Mouse (Mus musculus) stomach, embryonic 16.5 days (tissue): Measurements from ENCODE around the gene Olfr1024. TPM values are rescaled to one million over a fixed set of nuclear protein-coding genes. Genes with fewer than 3 reads are reported as not detected.

Experiments
- ATAC-seq: fragments of 200-750 bp; cut with Nextera tagmentation; 2 replicates; pipeline ENCODE4 v1.8.0; 2017; ENCODE audit warnings: moderate number of reproducible peaks, moderate TSS enrichment; ENCODE audit not compliant: insufficient read depth, low FRiP score
- H3K27ac ChIP-seq: fragments of 300-500 bp; sonication (generic); 2 replicates; pipeline ENCODE4 v1.5.1; 2014; ENCODE audit warnings: low read length
- H3K27me3 ChIP-seq: fragments of 300-500 bp; sonication (generic); 2 replicates; pipeline ENCODE4 v1.6.1; 2014; ENCODE audit warnings: low read length, control low read depth, mixed read lengths; ENCODE audit not compliant: control insufficient read depth, insufficient read depth
- H3K36me3 ChIP-seq: fragments of 300-500 bp; sonication (generic); 2 replicates; pipeline ENCODE4 v1.6.1; 2014; ENCODE audit warnings: low read length; ENCODE audit not compliant: control insufficient read depth, insufficient read depth
- H3K4me1 ChIP-seq: fragments of 300-500 bp; sonication (generic); 2 replicates; pipeline ENCODE4 v1.6.1; 2014; ENCODE audit warnings: low read length, control low read depth, mixed read lengths; ENCODE audit not compliant: control insufficient read depth, insufficient read depth
- H3K4me2 ChIP-seq: fragments of 300-500 bp; sonication (generic); 2 replicates; pipeline ENCODE4 v1.6.1; 2014; ENCODE audit warnings: low read depth, low read length, mixed read lengths
- H3K4me3 ChIP-seq: fragments of 300-500 bp; sonication (generic); replicated peaks from 2 replicates; pipeline ENCODE4 v1.5.1; 2014; ENCODE audit warnings: mild to moderate bottlenecking, low read length
- H3K9ac ChIP-seq: fragments of 300-500 bp; sonication (generic); 2 replicates; pipeline ENCODE4 v1.6.1; 2014; ENCODE audit warnings: low read length
- H3K9me3 ChIP-seq: fragments of 300-500 bp; sonication (generic); replicated peaks from 2 replicates; pipeline ENCODE4 v1.6.1; 2016; ENCODE audit warnings: low read length, control low read depth; ENCODE audit not compliant: control insufficient read depth
- WGBS: fragments of 180-500 bp; shearing (Covaris S2); extraction: QIAGEN DNeasy Blood & Tissue Kit; methylation state at CpG from one replicate; pipeline ENCODE4 v1.1.7; 2014; 5-methylcytosine and 5-hydroxymethylcytosine counted together
- polyA plus RNA-seq: library from polyadenylated mRNA; unstranded; fragments of >200 nt; fragmentation: Nextera tagmentation; extraction: Ambion mirVana; gene quantifications from 2 replicates; pipeline ENCODE4 v1.2.1, GENCODE M21; 2015

Gene Olfr1024
- polyA plus RNA-seq, result not detected in 2 replicates

DNA sequence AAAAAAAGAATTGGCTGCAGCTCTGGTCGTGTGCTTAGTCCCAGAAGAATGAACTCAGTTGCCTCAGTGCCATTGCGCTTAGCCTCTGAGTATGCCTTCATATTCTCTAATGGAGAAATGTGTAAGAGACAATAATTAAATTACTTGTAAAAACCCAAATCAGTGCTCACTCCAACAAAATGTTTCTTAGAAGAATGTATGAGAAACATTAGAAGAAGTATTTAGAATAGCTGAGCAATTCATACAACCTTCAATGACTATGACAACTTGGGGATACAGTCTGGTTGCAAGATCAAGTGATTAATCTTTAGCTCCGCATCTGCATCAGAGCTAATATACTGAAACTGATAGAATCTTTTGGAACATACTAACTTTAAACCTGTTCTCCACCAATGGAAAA is at the start of gene Olfr1024:
TSS of gene Olfr1024 (minus strand) at position 101 of the 400 bp plus-strand sequence.
- Histone ChIP-seq H3K9ac (no peak within 1 kb of the TSS), H3K4me2 (no peak within 1 kb of the TSS), H3K27me3 (no peaks in the 10 kb centered on the region), H3K36me3 (no peaks in the 10 kb centered on the region), H3K9me3 (no peaks in the 10 kb centered on the region), H3K27ac (no peak within 1 kb of the TSS), H3K4me1 (no peaks in the 10 kb centered on the region), H3K4me3 (no peak within 1 kb of the TSS)
- WGBS, result 85% methylated on average over 3 of the region's 3 CpGs
- no peak for ATAC-seq

DNA sequence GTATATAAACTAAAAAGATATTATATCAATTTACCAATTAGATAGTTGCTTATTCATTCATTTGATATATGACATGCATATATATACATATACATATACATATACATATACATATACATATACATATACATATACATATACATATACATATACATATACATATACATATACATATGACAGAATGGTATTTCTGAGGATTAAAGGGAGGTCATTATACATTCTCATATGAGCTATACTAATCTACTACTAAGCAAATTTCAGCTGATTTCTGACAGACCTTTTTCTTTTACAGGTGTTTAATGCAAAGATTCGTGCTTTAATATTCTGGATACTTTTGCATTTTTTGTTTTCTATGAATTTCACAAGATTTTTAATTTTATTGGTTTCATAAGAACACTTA is 45.3 kb upstream of the Olfr1024 start, which contains the start of gene Olfr1028:
TSS of gene Olfr1028 (plus strand) at position 301 of the 400 bp plus-strand sequence.
- Histone ChIP-seq H3K9me3 (no peaks in the 10 kb centered on the region), H3K27ac (no peak within 1 kb of the TSS)
- no peak for ATAC-seq

DNA sequence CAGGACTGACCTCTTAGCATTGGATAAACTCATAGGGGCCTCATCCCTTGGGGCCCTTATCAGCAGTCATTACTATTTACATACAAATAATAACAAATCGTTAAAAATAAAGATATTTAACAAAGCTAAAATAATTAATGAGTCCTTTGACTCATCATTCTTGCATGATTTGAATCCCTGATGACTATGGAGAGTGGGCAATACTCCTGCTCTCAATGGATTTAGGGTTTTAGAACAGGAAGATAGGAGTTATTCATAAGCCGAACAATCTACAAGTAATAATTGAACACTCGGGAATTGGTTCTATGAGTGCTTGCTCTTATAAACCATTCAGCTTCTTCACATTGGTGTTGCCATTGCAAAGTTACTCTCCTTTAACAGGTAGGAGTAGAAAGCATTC is 16.4 kb upstream of the Olfr1024 start, which contains the start of gene Olfr1026:
TSS of gene Olfr1026 (plus strand) at position 301 of the 400 bp plus-strand sequence.
- Histone ChIP-seq H3K27ac (no peak within 1 kb of the TSS), H3K4me2 (no peak within 1 kb of the TSS), H3K36me3 (no peaks in the 10 kb centered on the region), H3K9me3 (no peaks in the 10 kb centered on the region), H3K9ac (no peak within 1 kb of the TSS), H3K27me3 (no peaks in the 10 kb centered on the region), H3K4me3 (no peak within 1 kb of the TSS), H3K4me1 (no peaks in the 10 kb centered on the region)
- ATAC-seq, result no peak
- 84% methylated on average over 3 of the region's 3 CpGs for WGBS

More for the DNA sequence above, 45.3 kb upstream of the Olfr1024 start, which contains the start of gene Olfr1028:
- H3K4me3 ChIP-seq, result no peak within 1 kb of the TSS
- no peaks in the 10 kb centered on the region for H3K27me3 ChIP-seq
- 74% methylated on average over 1 of the region's 1 CpGs for WGBS
- no peak within 1 kb of the TSS for H3K9ac ChIP-seq
- no peaks in the 10 kb centered on the region for H3K4me1 ChIP-seq
- H3K4me2 ChIP-seq, result no peak within 1 kb of the TSS
- no peaks in the 10 kb centered on the region for H3K36me3 ChIP-seq

GRCm38 (mm10) chr2:85914893-85915292 is 10.0 kb upstream of the Olfr1024 start, which contains the start of gene Olfr1025-ps1:
Olfr1025-ps1 (plus strand) TSS chr2:85915193.
- no peak within 1 kb of the TSS for H3K9ac ChIP-seq
- no peaks in the 10 kb centered on the region for H3K36me3 ChIP-seq
- WGBS, result 60% methylated on average over 1 of the region's 1 CpGs
- no peak within 1 kb of the TSS for H3K27ac ChIP-seq
- no peaks in the 10 kb centered on the region for H3K27me3 ChIP-seq
- no peak for ATAC-seq
- H3K9me3 ChIP-seq, result no peaks in the 10 kb centered on the region
- H3K4me1 ChIP-seq, result no peaks in the 10 kb centered on the region
- no peak within 1 kb of the TSS for H3K4me2 ChIP-seq
- H3K4me3 ChIP-seq, result no peak within 1 kb of the TSS

DNA sequence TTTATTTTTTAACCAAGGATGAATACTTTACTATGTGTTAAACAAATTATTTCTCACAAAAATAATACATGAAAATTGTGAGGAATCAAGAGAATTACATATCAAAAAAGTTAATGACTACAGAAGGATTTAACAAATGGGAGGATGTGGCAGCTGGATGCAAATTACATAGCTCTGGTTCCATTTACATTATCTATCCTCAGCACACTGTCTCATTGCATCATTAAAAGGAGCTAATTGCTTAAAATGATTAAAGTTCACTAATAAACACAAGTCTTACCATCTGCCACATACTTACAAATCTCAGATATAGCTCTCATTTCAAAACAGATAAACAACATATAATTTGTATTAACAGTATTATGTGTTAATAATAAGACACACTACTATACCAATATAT is 8.3 kb upstream of the Olfr1024 start:
- ATAC-seq, result no peak
- Histone ChIP-seq H3K27ac (no peak overlapping the region), H3K27me3 (no peaks in the 10 kb centered on the region), H3K4me2 (no peak overlapping the region), H3K9me3 (no peaks in the 10 kb centered on the region), H3K4me1 (no peaks in the 10 kb centered on the region), H3K9ac (no peak overlapping the region), H3K36me3 (no peaks in the 10 kb centered on the region), H3K4me3 (no peak overlapping the region)

GRCm38 (mm10) chr2:85885340-85885739 is 19.5 kb downstream of the Olfr1024 start, which contains the start of gene Olfr1023:
Olfr1023 (plus strand) TSS chr2:85885640.
- H3K27ac ChIP-seq, result no peak within 1 kb of the TSS
- H3K36me3 ChIP-seq, result no peaks in the 10 kb centered on the region
- no peak for ATAC-seq
- no peaks in the 10 kb centered on the region for H3K27me3 ChIP-seq
- H3K9me3 ChIP-seq, result no peaks in the 10 kb centered on the region
- H3K9ac ChIP-seq, result no peak within 1 kb of the TSS
- no peaks in the 10 kb centered on the region for H3K4me1 ChIP-seq
- H3K4me3 ChIP-seq, result no peak within 1 kb of the TSS
- WGBS, result 72% methylated on average over 2 of the region's 2 CpGs
- H3K4me2 ChIP-seq, result no peak within 1 kb of the TSS

- no peak within 1 kb of the TSS for H3K4me2 ChIP-seq
- WGBS, result 26% methylated on average over 2 of the region's 2 CpGs
- H3K9ac ChIP-seq, result no peak within 1 kb of the TSS
- no peaks in the 10 kb centered on the region for H3K36me3 ChIP-seq
- no peaks in the 10 kb centered on the region for H3K4me1 ChIP-seq
- ATAC-seq, result no peak
- no peaks in the 10 kb centered on the region for H3K27me3 ChIP-seq
- H3K9me3 ChIP-seq, result no peaks in the 10 kb centered on the region
- H3K27ac ChIP-seq, result no peak within 1 kb of the TSS
- H3K4me3 ChIP-seq, result no peak within 1 kb of the TSS
These were observed 36.6 kb downstream of the Olfr1024 start, which contains the start of gene Olfr1022 for GRCm38 (mm10) chr2:85868294-85868693. Olfr1022 (plus strand) TSS chr2:85868594.

Other genes with a start within 250 kb of the Olfr1024 start
- gene Olfr154, start 240.6 kb downstream of the Olfr1024 start, polyA plus RNA-seq, result not detected in 2 replicates
- gene Olfr1006, start 226.3 kb downstream of the Olfr1024 start, polyA plus RNA-seq, result not detected in 2 replicates
- gene Olfr1008, start 215.6 kb downstream of the Olfr1024 start, polyA plus RNA-seq, result not detected in 2 replicates
- not detected in 2 replicates for gene Olfr1009, start 189.6 kb downstream of the Olfr1024 start, polyA plus RNA-seq
- not detected in 2 replicates for gene Olfr1012, start 142.3 kb downstream of the Olfr1024 start, polyA plus RNA-seq
- not detected in 2 replicates for gene Olfr1013, start 138.0 kb downstream of the Olfr1024 start, polyA plus RNA-seq
- not detected in 2 replicates for gene Olfr1014, start 132.3 kb downstream of the Olfr1024 start, polyA plus RNA-seq
- not detected in 2 replicates for gene Olfr1015, start 123.0 kb downstream of the Olfr1024 start, polyA plus RNA-seq
- not detected in 2 replicates for gene Olfr1016, start 102.5 kb downstream of the Olfr1024 start, polyA plus RNA-seq
- gene Olfr1018, start 86.6 kb downstream of the Olfr1024 start, polyA plus RNA-seq, result not detected in 2 replicates
- not detected in 2 replicates for gene Olfr1019, start 59.6 kb downstream of the Olfr1024 start, polyA plus RNA-seq
- not detected in 2 replicates for gene Olfr1020, start 58.0 kb downstream of the Olfr1024 start, polyA plus RNA-seq
- gene Olfr1022, start 36.5 kb downstream of the Olfr1024 start, polyA plus RNA-seq, result not detected in 2 replicates
- gene Olfr1023, start 19.4 kb downstream of the Olfr1024 start, polyA plus RNA-seq, result not detected in 2 replicates
- not detected in 2 replicates for gene Olfr1025-ps1, start 10.1 kb upstream of the Olfr1024 start, polyA plus RNA-seq
- not detected in 2 replicates for gene Olfr1026, start 16.5 kb upstream of the Olfr1024 start, polyA plus RNA-seq
- gene Olfr1028, start 45.4 kb upstream of the Olfr1024 start, polyA plus RNA-seq, result not detected in 2 replicates
- not detected in 2 replicates for gene Olfr1029, start 68.8 kb upstream of the Olfr1024 start, polyA plus RNA-seq
- gene Olfr1030, start 74.2 kb upstream of the Olfr1024 start, polyA plus RNA-seq, result not detected in 2 replicates
- gene Olfr1031, start 85.3 kb upstream of the Olfr1024 start, polyA plus RNA-seq, result not detected in 2 replicates
- gene Olfr1032, start 100.5 kb upstream of the Olfr1024 start, polyA plus RNA-seq, result not detected in 2 replicates
- gene Olfr1033, start 115.6 kb upstream of the Olfr1024 start, polyA plus RNA-seq, result 4.9 and 5.4 TPM in 2 replicates
- gene Olfr1034, start 140.8 kb upstream of the Olfr1024 start, polyA plus RNA-seq, result 0.06 and 0.09 TPM in 2 replicates
- gene Olfr1036, start 168.9 kb upstream of the Olfr1024 start, polyA plus RNA-seq, result not detected in 2 replicates
- not detected in 2 replicates for gene Olfr1037, start 182.3 kb upstream of the Olfr1024 start, polyA plus RNA-seq
- not detected in 2 replicates for gene Olfr1039, start 230.9 kb upstream of the Olfr1024 start, polyA plus RNA-seq
- not detected in 2 replicates for gene Olfr1040, start 241.7 kb upstream of the Olfr1024 start, polyA plus RNA-seq